Mouse (Mus musculus): ENCODE results near the gene Hdac9.

GRCm38 (mm10) chr12:34113336-34113735 is 803.6 kb downstream of the Hdac9 start:
- no peak for TF ChIP-seq CTCF (IDR thresholded peaks at IDR 0.05; ENCODE audit: low read depth, low read length)
- no peak for TF ChIP-seq POLR2A (IDR thresholded peaks at IDR 0.05; ENCODE audit: borderline replicate concordance, low read depth, low read length)

Measured in bone marrow macrophage, adult 2 months (primary cell).